Mouse (Mus musculus) ZHBTc4 (cell line): Measurements from ENCODE around the gene Ghsr.

Source experiments
- DNase-seq: peaks from one replicate; pipeline ENCODE4 v3.0.0-alpha.2; 2011; ENCODE audit warnings: low read depth, low spot score

Ghsr gene

GRCm38 (mm10) chr3:27411286-27411685, 40.1 kb downstream of the Ghsr start:
- DNase-seq, result no peak

GRCm38 (mm10) chr3:27413566-27413965, 42.4 kb downstream of the Ghsr start:
- no peak for DNase-seq

GRCm38 (mm10) chr3:27416786-27417185, 45.6 kb downstream of the Ghsr start:
- no peak for DNase-seq

- DNase-seq, result no peak
These were observed 47.5 kb downstream of the Ghsr start for GRCm38 (mm10) chr3:27418602-27419001.

- DNase-seq, result no peak
These were observed 50.8 kb downstream of the Ghsr start for GRCm38 (mm10) chr3:27421980-27422379.

- no peak for DNase-seq
These were observed 51.4 kb downstream of the Ghsr start for GRCm38 (mm10) chr3:27422521-27422920.

- DNase-seq, result no peak
These were observed 53.0 kb downstream of the Ghsr start for GRCm38 (mm10) chr3:27424049-27424667.

GRCm38 (mm10) chr3:27427406-27427805, 56.3 kb downstream of the Ghsr start:
- no peak for DNase-seq
